Mouse (Mus musculus): Measurements from ENCODE around the gene Plce1.
A peak's percentile ranks its signal among the peaks of the same experiment; 100 is the strongest.
"Not testable (repeated sequence)": the region's sequence is repeated elsewhere in the genome, so short reads cannot be mapped to it uniquely, and the experiment has no call there.

DNA sequence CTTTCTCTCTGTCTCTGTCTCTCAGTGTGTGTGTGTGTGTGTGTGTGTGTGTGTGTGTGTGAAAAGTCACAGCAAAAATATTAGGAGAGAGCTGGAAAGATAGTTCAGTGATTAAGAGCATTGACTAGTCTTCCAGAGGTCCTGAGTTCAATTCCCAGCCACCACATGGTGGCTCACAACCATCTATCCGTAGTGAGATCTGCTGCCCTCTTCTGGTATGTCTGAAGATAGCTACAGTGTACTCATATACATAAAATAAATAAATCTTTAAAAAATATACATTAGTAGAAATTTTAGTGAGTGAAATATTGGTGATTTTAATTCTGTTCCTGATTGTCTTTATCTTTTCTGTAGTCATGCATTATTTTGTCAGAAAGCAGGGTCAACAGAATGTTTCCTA, 161.6 kb downstream of the Plce1 start:
- TF ChIP-seq EP300 (IDR thresholded peaks at IDR 0.05), result not testable (repeated sequence)
- peak; percentile 55 for TF ChIP-seq CTCF (IDR thresholded peaks at IDR 0.05)

Measured in lung, postnatal 0 days (tissue).